ENCODE assay signal across 9 mouse cellular contexts in the genomic region with DNA sequence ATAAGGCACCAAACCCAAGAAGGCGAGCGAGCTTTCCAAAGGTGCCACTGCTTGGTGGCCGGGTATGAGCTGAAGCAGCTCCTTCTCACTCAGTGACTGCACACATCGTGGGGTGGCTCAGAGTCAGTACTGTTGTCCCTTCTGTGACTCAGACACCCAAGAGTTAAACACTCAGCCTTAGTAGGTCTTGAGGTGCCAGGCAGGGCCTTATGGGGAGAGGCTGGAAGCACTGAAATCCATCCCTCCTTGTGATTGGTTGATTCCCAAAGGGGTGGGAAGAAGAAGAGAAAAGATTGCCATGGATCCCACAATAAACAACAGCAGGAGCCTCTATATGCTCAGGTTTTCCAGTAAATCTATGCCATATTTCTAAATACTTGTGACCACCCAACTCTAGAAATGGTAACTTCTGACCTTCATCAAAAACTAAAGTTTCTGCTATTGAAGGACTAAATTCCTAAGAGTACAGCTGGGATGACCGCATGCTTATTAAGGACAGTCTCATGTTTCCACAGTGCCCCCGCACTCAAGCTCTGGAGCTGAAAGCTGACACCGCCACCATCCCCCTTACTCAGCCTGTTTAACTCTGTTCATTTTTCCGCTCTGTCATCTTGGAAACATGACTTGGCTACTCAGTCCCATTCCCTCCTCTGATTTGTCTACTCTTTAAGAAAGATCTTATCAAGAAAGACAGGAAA.
DNase-seq lines count a peak whose midpoint lies in the region; ATAC-seq and TF ChIP-seq lines count a peak whose summit lies in the region.
"Had no signal": no experiment of that assay in that cellular context is flagged by ENCODE, and none has a peak within 500 bp of the region (broad histone marks: within the 10 kb centered on the region; RNA-seq: fewer than 3 reads in every experiment).

No protein-coding gene starts in this region.

- peaks cover 69% of the 10 kb centered on the region for H3K4me1 ChIP-seq in E14TG2a.4 (replicated peaks; ENCODE audit: low read depth, low read length)
- H3K4me1 ChIP-seq in embryonic facial prominence, embryonic 13.5 days: peaks cover 71% of the 10 kb centered on the region
- H3K4me1 ChIP-seq in intestine, embryonic 16.5 days (ENCODE audit: control insufficient read depth, insufficient read depth, low read length): peaks cover 31% of the 10 kb centered on the region

- H3K9me3 ChIP-seq in E14TG2a.4 (ENCODE audit: low read length): no peaks in the 10 kb centered on the region
- no peaks in the 10 kb centered on the region for H3K9me3 ChIP-seq in embryonic facial prominence, embryonic 13.5 days
- no peaks in the 10 kb centered on the region for H3K9me3 ChIP-seq in intestine, embryonic 16.5 days (ENCODE audit: control insufficient read depth, low read length)

- H3K27me3 ChIP-seq in E14TG2a.4 (ENCODE audit: insufficient read depth, low read length): no peaks in the 10 kb centered on the region
- no peaks in the 10 kb centered on the region for H3K27me3 ChIP-seq in embryonic facial prominence, embryonic 13.5 days
- no peaks in the 10 kb centered on the region for H3K27me3 ChIP-seq in intestine, embryonic 16.5 days (replicated peaks; ENCODE audit: control insufficient read depth, insufficient read depth, low read length)

- peak; percentile 90 for ATAC-seq in embryonic facial prominence, embryonic 13.5 days (ENCODE audit: insufficient number of reproducible peaks, insufficient read depth, low FRiP score, low TSS enrichment, low read depth)
- peak; percentile 77 for ATAC-seq in intestine, embryonic 16.5 days

- TF ChIP-seq CTCF in E14TG2a.4 (conservative IDR thresholded peaks at IDR 0.05; ENCODE audit: low read length): no peak

- H3K4me2 ChIP-seq in embryonic facial prominence, embryonic 13.5 days: peak overlapping the region; percentile 47
- H3K4me2 ChIP-seq in intestine, embryonic 16.5 days (ENCODE audit: low read depth, low read length): no peak overlapping the region

- H3K27ac ChIP-seq in embryonic facial prominence, embryonic 13.5 days: peak overlapping the region; percentile 91
- H3K27ac ChIP-seq in intestine, embryonic 16.5 days (ENCODE audit: low read length): peak overlapping the region; percentile 50

- H3K9ac ChIP-seq in embryonic facial prominence, embryonic 13.5 days: no peak overlapping the region
- H3K9ac ChIP-seq in intestine, embryonic 16.5 days (ENCODE audit: low read depth, low read length): no peak overlapping the region

- H3K4me3 ChIP-seq in E14TG2a.4 (replicated peaks; ENCODE audit: low read length): peak overlapping the region; percentile 41
- no peak overlapping the region for H3K4me3 ChIP-seq in embryonic facial prominence, embryonic 13.5 days
- no peak overlapping the region for H3K4me3 ChIP-seq in intestine, embryonic 16.5 days (ENCODE audit: low read length)
- H3K4me3 ChIP-seq: erythroblast, embryonic 14.5 days had no signal

- DNase-seq in heart, adult 9 months (ENCODE audit: low spot score in 2 of 2): peak; percentile 54 to 55
- DNase-seq in heart, adult 18-20 months: no peak
- DNase-seq in cerebellum, adult 9-11 months: no peak
- DNase-seq in spleen, adult 18-20 months: no peak
- DNase-seq in layer of hippocampus, postnatal 25 days (ENCODE audit: extremely low spot score in 1 of 2, low spot score in 1 of 2): no peak

- peaks cover 21% of the 10 kb centered on the region for H3K36me3 ChIP-seq in E14TG2a.4 (ENCODE audit: insufficient read depth, low read length)
- no peaks in the 10 kb centered on the region for H3K36me3 ChIP-seq in embryonic facial prominence, embryonic 13.5 days
- H3K36me3 ChIP-seq in intestine, embryonic 16.5 days (ENCODE audit: control insufficient read depth, insufficient read depth, low read length): no peaks in the 10 kb centered on the region

- 21% methylated on average over 8 of the region's 8 CpGs for WGBS in embryonic facial prominence, embryonic 13.5 days
- 52% methylated on average over 8 of the region's 8 CpGs for WGBS in intestine, embryonic 16.5 days

Comparison
In these comparisons a context has a peak if more than half of its experiments do, and no peak if none do; other contexts are left out.
1. DNase-seq: peak in heart, adult 9 months (2 of 2); none in heart, adult 18-20 months (0 of 2), cerebellum, adult 9-11 months (single experiment), spleen, adult 18-20 months (0 of 2) and layer of hippocampus, postnatal 25 days (0 of 2).